Mouse (Mus musculus): ENCODE data around the gene Egfl7. TPM values are rescaled to one million over a fixed set of nuclear protein-coding genes. Genes with fewer than 3 reads are reported as not detected.
A peak's percentile ranks its signal among the peaks of the same experiment; 100 is the strongest.

The Egfl7 gene
- polyA plus RNA-seq, 1 experiment from 2014 or later = 61.7 TPM

DNA sequence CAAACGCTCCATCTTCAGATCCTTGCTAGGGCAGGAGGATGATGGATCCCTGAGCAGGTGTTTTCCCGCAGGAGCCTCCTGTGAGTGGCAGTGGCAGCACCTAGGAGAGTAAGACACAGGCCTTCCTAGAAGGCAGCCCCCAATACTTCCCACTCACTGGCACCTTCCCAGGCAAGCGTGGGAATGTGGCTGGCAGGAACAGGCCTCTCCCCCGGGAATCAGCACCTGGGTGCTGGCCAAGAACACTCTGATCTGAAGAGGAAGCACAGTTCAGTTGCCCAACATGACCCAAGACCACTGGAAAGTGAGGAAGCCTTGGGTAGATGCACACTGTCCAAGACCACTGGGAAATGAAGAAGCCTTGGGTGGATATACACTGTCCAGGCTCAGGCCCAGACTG lies 24.7 kb upstream of the Egfl7 start:
- no peak overlapping the region for H3K9ac ChIP-seq (replicated peaks; ENCODE audit: low read depth, low read length)
- no peak overlapping the region for H3K4me3 ChIP-seq (replicated peaks; ENCODE audit: low read length)
- H3K9me3 ChIP-seq (ENCODE audit: control insufficient read depth, low read length) = no peaks in the 10 kb centered on the region
- peaks cover 4% of the 10 kb centered on the region; the same call in 1 of the 2 replicates for H3K4me1 ChIP-seq (replicated peaks; ENCODE audit: control insufficient read depth, insufficient read depth, low read length)
- no peak overlapping the region for H3K27ac ChIP-seq (ENCODE audit: low read length)
- H3K36me3 ChIP-seq (ENCODE audit: control insufficient read depth, insufficient read depth) = no peaks in the 10 kb centered on the region
- ATAC-seq = no peak
- WGBS = 83% methylated on average over 4 of the region's 4 CpGs
- no peaks in the 10 kb centered on the region for H3K27me3 ChIP-seq (replicated peaks; ENCODE audit: control insufficient read depth, insufficient read depth, low read length)
- no peak overlapping the region for H3K4me2 ChIP-seq (ENCODE audit: low read length)

DNA sequence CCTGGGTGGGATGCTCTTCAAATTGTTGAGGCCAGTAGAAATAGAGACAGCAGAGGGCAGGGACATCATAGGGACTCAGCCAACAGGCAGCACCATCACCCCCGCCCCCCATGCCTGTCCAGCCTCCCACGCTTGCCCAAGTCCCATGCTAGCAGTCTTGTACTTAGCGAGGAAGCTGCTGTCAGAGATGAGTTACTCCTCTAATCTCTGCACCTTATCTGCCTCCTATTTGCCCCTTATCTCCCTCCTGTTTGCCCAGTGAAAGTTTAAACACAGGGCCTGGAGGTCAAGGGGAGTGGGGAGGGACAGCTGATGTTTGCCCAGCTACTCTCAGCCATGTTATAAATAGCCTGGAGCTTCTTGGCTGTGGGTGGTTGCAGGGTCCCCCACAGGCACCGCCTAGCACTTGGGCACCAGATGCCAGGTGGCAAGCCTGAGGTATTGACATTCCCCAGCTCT lies 23.2 kb upstream of the Egfl7 start:
- Histone ChIP-seq H3K4me3 (replicated peaks; ENCODE audit: low read length) (no peak overlapping the region), H3K4me1 (replicated peaks; ENCODE audit: control insufficient read depth, insufficient read depth, low read length) (0 out of 2 replicates have a peak, but pooled peaks cover 3% of the 10 kb centered on the region), H3K9ac (replicated peaks; ENCODE audit: low read depth, low read length) (no peak overlapping the region), H3K9me3 (ENCODE audit: control insufficient read depth, low read length) (no peaks in the 10 kb centered on the region), H3K4me2 (ENCODE audit: low read length) (no peak overlapping the region), H3K27me3 (replicated peaks; ENCODE audit: control insufficient read depth, insufficient read depth, low read length) (no peaks in the 10 kb centered on the region), H3K27ac (ENCODE audit: low read length) (no peak overlapping the region), H3K36me3 (ENCODE audit: control insufficient read depth, insufficient read depth) (no peaks in the 10 kb centered on the region)
- ATAC-seq = no peak
- WGBS = 74% methylated on average over 4 of the region's 4 CpGs

DNA sequence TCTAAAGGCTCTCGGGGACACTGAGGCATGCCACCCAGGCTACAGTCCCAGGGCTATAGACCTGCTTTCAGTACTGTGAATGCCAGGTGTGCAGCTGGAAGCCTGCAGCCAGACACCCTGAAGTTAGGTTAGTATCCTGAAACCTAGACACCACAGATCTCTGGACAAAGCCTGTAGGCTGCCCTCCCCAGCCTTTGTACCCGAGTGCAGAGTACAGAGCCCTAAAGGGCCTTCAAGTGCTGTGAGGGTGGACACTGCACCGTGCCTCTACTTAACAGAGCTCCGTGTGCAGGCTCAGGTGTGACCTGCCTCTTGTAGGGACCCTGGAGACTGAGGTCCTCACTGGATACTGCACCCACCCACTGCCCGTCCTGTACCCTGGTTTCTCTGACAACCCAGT lies 19.3 kb upstream of the Egfl7 start:
- H3K36me3 ChIP-seq (ENCODE audit: control insufficient read depth, insufficient read depth) = no peaks in the 10 kb centered on the region
- 75% methylated on average over 5 of the region's 5 CpGs for WGBS
- no peaks in the 10 kb centered on the region for H3K9me3 ChIP-seq (ENCODE audit: control insufficient read depth, low read length)
- no peak overlapping the region for H3K4me2 ChIP-seq (ENCODE audit: low read length)
- H3K4me3 ChIP-seq (replicated peaks; ENCODE audit: low read length) = no peak overlapping the region
- H3K9ac ChIP-seq (replicated peaks; ENCODE audit: low read depth, low read length) = no peak overlapping the region
- H3K4me1 ChIP-seq (replicated peaks; ENCODE audit: control insufficient read depth, insufficient read depth, low read length) = 0 out of 2 replicates have a peak, but pooled peaks cover 6% of the 10 kb centered on the region
- no peak overlapping the region for H3K27ac ChIP-seq (ENCODE audit: low read length)
- no peaks in the 10 kb centered on the region for H3K27me3 ChIP-seq (replicated peaks; ENCODE audit: control insufficient read depth, insufficient read depth, low read length)
- ATAC-seq = no peak

DNA sequence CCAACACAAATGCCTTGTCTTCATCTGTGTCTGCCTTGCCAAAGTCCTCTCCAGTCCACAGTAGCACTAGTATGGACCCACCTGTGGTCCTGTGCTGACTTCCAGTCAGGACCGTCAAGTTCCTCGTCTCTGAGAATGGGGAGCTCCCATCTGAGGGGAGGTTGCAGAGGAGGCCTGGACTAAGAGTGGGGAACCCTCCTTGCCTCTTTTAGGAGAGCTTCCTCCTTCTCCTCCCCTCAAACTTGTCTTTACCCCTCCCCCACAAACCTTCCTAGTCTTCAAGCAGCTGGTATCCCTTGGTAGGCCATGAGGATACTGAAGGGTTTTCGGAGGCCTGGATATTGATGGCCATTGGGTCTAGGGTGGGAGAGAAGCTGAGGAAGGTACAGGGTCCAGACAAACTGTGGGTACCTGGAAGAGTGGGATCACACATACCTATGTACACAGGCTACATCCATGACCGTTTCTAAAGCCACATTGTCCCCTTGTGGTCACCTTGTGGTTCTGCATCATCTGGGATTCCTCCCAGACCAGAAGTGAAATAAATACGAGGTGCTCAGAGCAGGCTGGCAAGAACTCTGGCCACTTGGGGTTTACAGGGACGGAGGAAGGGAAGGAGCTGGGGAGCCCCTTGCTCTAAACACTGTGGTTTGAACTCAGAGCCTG lies 18.3 kb upstream of the Egfl7 start:
- H3K27ac ChIP-seq (ENCODE audit: low read length) = no peak overlapping the region

DNA sequence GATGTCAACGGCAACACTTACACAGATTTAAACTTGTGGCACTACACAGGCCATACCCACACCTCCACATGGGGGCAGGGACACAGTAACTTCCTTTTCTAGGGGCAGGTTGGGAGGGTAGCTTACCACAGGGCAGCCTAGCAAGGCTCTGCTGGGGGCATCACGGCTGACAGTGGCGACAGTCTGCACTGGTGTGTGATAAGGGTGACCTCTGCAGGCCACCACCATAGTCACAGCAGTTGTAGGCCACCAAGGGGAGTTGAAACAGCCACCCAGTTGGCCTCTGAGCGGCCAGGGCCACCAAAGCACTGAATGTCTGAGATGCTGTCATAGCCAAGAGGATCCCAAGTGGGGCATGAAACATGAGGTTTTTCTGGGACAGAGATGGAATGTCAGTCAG lies 13.6 kb upstream of the Egfl7 start:
- Histone ChIP-seq H3K4me3 (replicated peaks; ENCODE audit: low read length) (no peak overlapping the region), H3K9ac (replicated peaks; ENCODE audit: low read depth, low read length) (no peak overlapping the region), H3K27me3 (replicated peaks; ENCODE audit: control insufficient read depth, insufficient read depth, low read length) (no peaks in the 10 kb centered on the region), H3K4me2 (ENCODE audit: low read length) (no peak overlapping the region), H3K9me3 (ENCODE audit: control insufficient read depth, low read length) (no peaks in the 10 kb centered on the region), H3K4me1 (replicated peaks; ENCODE audit: control insufficient read depth, insufficient read depth, low read length) (0 out of 2 replicates have a peak, but pooled peaks cover 3% of the 10 kb centered on the region), H3K36me3 (ENCODE audit: control insufficient read depth, insufficient read depth) (no peaks in the 10 kb centered on the region), H3K27ac (ENCODE audit: low read length) (no peak overlapping the region)
- WGBS = 17% methylated on average over 4 of the region's 4 CpGs
- no peak; the same call in 1 of the 2 replicates for ATAC-seq

More for the DNA sequence above, 18.3 kb upstream of the Egfl7 start:
- no peak overlapping the region for H3K4me2 ChIP-seq (ENCODE audit: low read length)
- 38% methylated on average over 6 of the region's 6 CpGs for WGBS
- ATAC-seq = peak; percentile 75; the same call in 1 of the 2 replicates
- H3K27me3 ChIP-seq (replicated peaks; ENCODE audit: control insufficient read depth, insufficient read depth, low read length) = no peaks in the 10 kb centered on the region
- no peaks in the 10 kb centered on the region for H3K9me3 ChIP-seq (ENCODE audit: control insufficient read depth, low read length)
- H3K4me1 ChIP-seq (replicated peaks; ENCODE audit: control insufficient read depth, insufficient read depth, low read length) = 0 out of 2 replicates have a peak, but pooled peaks cover 6% of the 10 kb centered on the region
- H3K9ac ChIP-seq (replicated peaks; ENCODE audit: low read depth, low read length) = no peak overlapping the region
- no peaks in the 10 kb centered on the region for H3K36me3 ChIP-seq (ENCODE audit: control insufficient read depth, insufficient read depth)
- H3K4me3 ChIP-seq (replicated peaks; ENCODE audit: low read length) = no peak overlapping the region

DNA sequence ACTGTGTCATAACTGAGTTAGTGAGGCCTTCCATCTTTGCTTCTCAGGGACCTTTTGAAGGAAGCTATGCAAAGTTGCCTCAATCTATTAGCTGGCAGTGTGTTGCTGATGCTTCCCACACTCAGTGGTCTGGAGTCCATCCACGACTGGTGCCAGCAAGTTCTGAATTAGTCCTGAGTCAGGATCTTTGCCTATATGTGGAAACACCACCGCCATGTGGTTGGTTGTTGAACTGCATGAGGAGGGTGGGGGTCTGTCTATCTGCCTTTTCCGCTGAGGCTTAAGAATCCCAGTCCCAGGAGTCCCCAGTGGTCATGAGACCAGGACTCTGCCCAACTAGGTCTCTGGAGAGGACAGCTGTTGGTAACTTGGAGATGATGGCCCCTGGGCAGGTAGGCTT lies 9.8 kb upstream of the Egfl7 start:
- WGBS = 3% methylated on average over 3 of the region's 3 CpGs
- peaks cover 10% of the 10 kb centered on the region for H3K4me1 ChIP-seq (replicated peaks; ENCODE audit: control insufficient read depth, insufficient read depth, low read length)
- H3K27ac ChIP-seq (ENCODE audit: low read length) = no peak overlapping the region

DNA sequence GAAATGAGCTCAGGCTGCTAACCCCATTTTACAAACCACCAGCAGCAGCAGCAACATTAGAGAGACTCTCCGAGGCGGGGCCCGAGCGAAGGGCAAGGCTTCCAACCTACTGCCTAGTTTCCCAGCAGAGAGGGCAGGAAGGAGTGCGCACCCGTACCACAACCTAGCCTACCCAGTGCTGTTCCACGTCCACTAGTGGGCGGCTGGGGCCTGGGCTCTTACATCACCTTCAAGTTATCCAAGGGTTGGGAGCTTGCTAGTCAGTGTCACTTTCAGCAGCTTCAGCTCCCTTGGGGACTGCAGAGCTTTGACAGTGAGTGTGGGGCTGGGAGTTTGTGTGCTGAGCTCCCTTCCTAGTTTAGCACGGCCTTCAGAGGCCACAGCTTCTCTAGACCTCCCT lies 8.4 kb upstream of the Egfl7 start:
- H3K4me1 ChIP-seq (replicated peaks; ENCODE audit: control insufficient read depth, insufficient read depth, low read length) = peaks cover 10% of the 10 kb centered on the region
- H3K9me3 ChIP-seq (ENCODE audit: control insufficient read depth, low read length) = no peaks in the 10 kb centered on the region
- H3K27ac ChIP-seq (ENCODE audit: low read length) = no peak overlapping the region
- WGBS = 72% methylated on average over 9 of the region's 9 CpGs
- no peak overlapping the region for H3K4me2 ChIP-seq (ENCODE audit: low read length)
- no peak for ATAC-seq
- H3K4me3 ChIP-seq (replicated peaks; ENCODE audit: low read length) = no peak overlapping the region
- no peaks in the 10 kb centered on the region for H3K27me3 ChIP-seq (replicated peaks; ENCODE audit: control insufficient read depth, insufficient read depth, low read length)
- H3K9ac ChIP-seq (replicated peaks; ENCODE audit: low read depth, low read length) = no peak overlapping the region
- no peaks in the 10 kb centered on the region for H3K36me3 ChIP-seq (ENCODE audit: control insufficient read depth, insufficient read depth)

More for the DNA sequence above, 9.8 kb upstream of the Egfl7 start:
- no peak for ATAC-seq
- no peaks in the 10 kb centered on the region for H3K36me3 ChIP-seq (ENCODE audit: control insufficient read depth, insufficient read depth)
- no peaks in the 10 kb centered on the region for H3K9me3 ChIP-seq (ENCODE audit: control insufficient read depth, low read length)
- no peaks in the 10 kb centered on the region for H3K27me3 ChIP-seq (replicated peaks; ENCODE audit: control insufficient read depth, insufficient read depth, low read length)
- H3K4me2 ChIP-seq (ENCODE audit: low read length) = no peak overlapping the region
- no peak overlapping the region for H3K9ac ChIP-seq (replicated peaks; ENCODE audit: low read depth, low read length)
- H3K4me3 ChIP-seq (replicated peaks; ENCODE audit: low read length) = no peak overlapping the region

DNA sequence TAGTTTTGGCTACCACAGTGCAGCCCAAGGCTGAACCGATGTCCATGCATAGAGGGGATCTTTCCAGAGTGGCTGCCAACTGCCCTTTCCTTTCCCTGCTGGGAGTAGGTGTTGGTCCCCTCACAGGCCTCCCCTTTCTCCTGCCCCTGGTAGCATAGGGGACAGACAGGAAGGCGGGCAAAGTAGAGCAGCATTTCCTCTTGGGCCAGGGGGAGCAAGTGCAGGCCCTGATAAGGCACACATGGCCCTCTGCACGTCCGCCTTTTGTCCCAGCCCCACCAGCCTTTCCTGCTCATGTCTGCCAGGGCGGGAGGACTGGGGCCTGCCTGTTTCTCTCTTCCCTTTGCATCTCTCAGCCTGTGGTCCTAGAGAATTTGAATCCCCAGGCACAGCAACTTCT lies 8.0 kb upstream of the Egfl7 start:
- no peaks in the 10 kb centered on the region for H3K36me3 ChIP-seq (ENCODE audit: control insufficient read depth, insufficient read depth)
- H3K4me1 ChIP-seq (replicated peaks; ENCODE audit: control insufficient read depth, insufficient read depth, low read length) = peaks cover 10% of the 10 kb centered on the region
- no peaks in the 10 kb centered on the region for H3K27me3 ChIP-seq (replicated peaks; ENCODE audit: control insufficient read depth, insufficient read depth, low read length)
- no peak overlapping the region for H3K4me2 ChIP-seq (ENCODE audit: low read length)
- H3K27ac ChIP-seq (ENCODE audit: low read length) = no peak overlapping the region
- no peak overlapping the region for H3K9ac ChIP-seq (replicated peaks; ENCODE audit: low read depth, low read length)
- WGBS = 76% methylated on average over 5 of the region's 5 CpGs
- no peaks in the 10 kb centered on the region for H3K9me3 ChIP-seq (ENCODE audit: control insufficient read depth, low read length)
- no peak overlapping the region for H3K4me3 ChIP-seq (replicated peaks; ENCODE audit: low read length)
- ATAC-seq = no peak

DNA sequence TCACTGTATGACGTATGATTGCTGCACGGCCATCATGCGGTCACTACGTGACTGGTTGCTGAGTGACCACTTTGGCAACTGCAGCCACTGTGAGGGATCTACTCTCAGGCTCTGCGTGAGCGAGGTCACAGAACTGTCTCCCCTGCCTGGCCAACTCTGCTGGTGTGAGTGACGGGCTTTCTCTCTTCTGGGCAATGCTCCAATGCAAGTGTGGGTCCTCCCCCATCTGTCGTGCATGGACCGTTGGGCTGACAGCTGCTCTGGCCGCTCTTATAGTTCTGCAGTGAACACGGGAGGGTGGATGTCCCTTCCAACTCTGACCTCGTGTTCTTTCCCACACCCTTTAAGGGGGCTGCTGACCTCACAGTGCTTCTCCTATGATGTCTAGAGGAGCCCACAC lies 6.4 kb upstream of the Egfl7 start:
- 48% methylated on average over 12 of the region's 12 CpGs for WGBS
- Histone ChIP-seq H3K4me2 (ENCODE audit: low read length) (no peak overlapping the region), H3K27me3 (replicated peaks; ENCODE audit: control insufficient read depth, insufficient read depth, low read length) (no peaks in the 10 kb centered on the region), H3K4me1 (replicated peaks; ENCODE audit: control insufficient read depth, insufficient read depth, low read length) (peaks cover 10% of the 10 kb centered on the region), H3K4me3 (replicated peaks; ENCODE audit: low read length) (no peak overlapping the region), H3K27ac (ENCODE audit: low read length) (peak overlapping the region; percentile 2; the same call in 1 of the 2 replicates), H3K36me3 (ENCODE audit: control insufficient read depth, insufficient read depth) (no peaks in the 10 kb centered on the region), H3K9ac (replicated peaks; ENCODE audit: low read depth, low read length) (no peak overlapping the region), H3K9me3 (ENCODE audit: control insufficient read depth, low read length) (no peaks in the 10 kb centered on the region)
- peak; percentile 79 for ATAC-seq
